Mouse (Mus musculus): ENCODE measurements around the gene Usp50. TPM values are rescaled to one million over a fixed set of nuclear protein-coding genes. Genes with fewer than 3 reads are reported as not detected.

Gene Usp50
- polyA plus RNA-seq, 1 experiment: 1.5 TPM

DNA sequence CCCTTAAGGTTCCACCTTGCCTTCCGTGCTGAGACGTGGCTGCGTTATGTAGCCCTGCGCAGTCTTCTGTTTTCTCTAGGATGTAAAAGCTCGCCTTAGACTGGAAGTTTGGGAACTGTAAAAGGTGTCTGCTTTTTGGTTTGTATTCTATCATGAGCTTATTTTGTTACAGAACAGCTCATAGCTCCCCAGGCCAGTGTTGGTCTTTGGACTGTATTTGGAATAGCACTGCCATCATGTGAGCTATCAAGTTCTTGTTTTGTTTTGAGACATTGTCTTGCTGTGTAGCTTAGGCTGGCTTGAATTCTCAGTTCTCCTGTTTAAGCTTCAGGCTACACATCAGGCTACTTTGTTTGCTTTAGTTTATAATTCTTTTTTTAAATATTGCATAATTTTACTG lies 70.7 kb downstream of the Usp50 start:
- H3K27ac ChIP-seq (ENCODE audit: insufficient read depth, low read depth, low read length): peak overlapping the region; percentile 97
- peak; percentile 80 for DNase-seq
- peaks cover 13% of the 10 kb centered on the region; the same call in 1 of the 2 replicates for H3K4me1 ChIP-seq (ENCODE audit: control insufficient read depth, insufficient read depth, low read length)
- H3K27me3 ChIP-seq (replicated peaks; ENCODE audit: control insufficient read depth, insufficient read depth, low read length): no peaks in the 10 kb centered on the region
- no peaks in the 10 kb centered on the region for H3K36me3 ChIP-seq (ENCODE audit: control insufficient read depth, insufficient read depth, low read length)
- no peak overlapping the region for H3K4me3 ChIP-seq (ENCODE audit: insufficient read depth, low read depth, low read length)
- WGBS: 64% methylated on average over 5 of the region's 5 CpGs
- TF ChIP-seq POLR2A (IDR thresholded peaks at IDR 0.05; ENCODE audit: low read depth, low read length): no peak
- no peak for TF ChIP-seq CTCF (conservative IDR thresholded peaks at IDR 0.05; ENCODE audit: insufficient read depth, insufficient read length, low read depth, low read length)

DNA sequence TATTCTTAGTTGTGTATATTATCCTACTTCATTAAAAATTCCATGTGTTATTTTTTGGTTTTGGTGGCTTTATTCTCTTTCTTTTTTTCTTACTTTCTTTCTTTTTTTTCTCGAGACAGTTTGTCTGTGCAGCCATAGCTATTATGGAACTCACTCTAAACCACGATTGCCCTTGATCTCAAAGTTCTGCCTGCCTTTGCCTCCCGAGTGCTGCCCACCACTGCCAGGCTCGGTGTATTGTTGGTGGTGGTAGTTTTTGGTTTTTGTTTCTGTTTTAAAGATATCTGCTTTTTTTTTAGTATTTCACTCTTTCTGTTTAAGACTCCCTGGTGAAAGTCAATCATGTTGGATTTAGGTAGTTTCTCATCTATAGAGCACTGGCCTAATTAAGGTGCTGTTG lies 74.9 kb downstream of the Usp50 start:
- Histone ChIP-seq H3K4me1 (ENCODE audit: control insufficient read depth, insufficient read depth, low read length) (peaks cover 13% of the 10 kb centered on the region; the same call in 1 of the 2 replicates), H3K4me3 (ENCODE audit: insufficient read depth, low read depth, low read length) (no peak overlapping the region), H3K27me3 (replicated peaks; ENCODE audit: control insufficient read depth, insufficient read depth, low read length) (no peaks in the 10 kb centered on the region), H3K27ac (ENCODE audit: insufficient read depth, low read depth, low read length) (no peak overlapping the region), H3K36me3 (ENCODE audit: control insufficient read depth, insufficient read depth, low read length) (no peaks in the 10 kb centered on the region)
- WGBS: 45% methylated on average over 4 of the region's 4 CpGs
- DNase-seq: no peak
- TF ChIP-seq CTCF (conservative IDR thresholded peaks at IDR 0.05; ENCODE audit: insufficient read depth, insufficient read length, low read depth, low read length) (no peak), POLR2A (IDR thresholded peaks at IDR 0.05; ENCODE audit: low read depth, low read length) (no peak)

DNA sequence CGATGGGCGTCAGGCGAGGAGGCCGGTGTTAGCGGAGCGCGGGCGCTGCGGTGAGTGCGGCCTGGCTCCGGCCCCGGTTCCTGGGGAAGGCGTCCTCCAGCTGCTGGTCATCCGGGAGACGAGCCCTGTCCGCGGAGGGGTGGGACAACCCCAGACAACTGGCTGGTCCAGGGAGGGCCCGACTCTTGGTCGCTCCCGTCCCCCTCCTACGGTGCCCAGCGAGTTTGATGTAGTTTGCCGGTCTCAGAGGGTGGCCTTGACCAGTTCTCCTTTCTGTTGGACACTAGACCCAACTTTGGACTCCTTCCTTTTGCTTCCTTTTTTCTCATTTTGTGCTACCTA lies 75.9 kb downstream of the Usp50 start:
- H3K36me3 ChIP-seq (ENCODE audit: control insufficient read depth, insufficient read depth, low read length): no peaks in the 10 kb centered on the region
- peak overlapping the region; percentile 14 for H3K27ac ChIP-seq (ENCODE audit: insufficient read depth, low read depth, low read length)
- H3K4me1 ChIP-seq (ENCODE audit: control insufficient read depth, insufficient read depth, low read length): peaks cover 13% of the 10 kb centered on the region; the same call in 1 of the 2 replicates
- no peak for DNase-seq
- no peak for TF ChIP-seq CTCF (conservative IDR thresholded peaks at IDR 0.05; ENCODE audit: insufficient read depth, insufficient read length, low read depth, low read length)
- TF ChIP-seq POLR2A (IDR thresholded peaks at IDR 0.05; ENCODE audit: low read depth, low read length): no peak
- H3K4me3 ChIP-seq (ENCODE audit: insufficient read depth, low read depth, low read length): peak overlapping the region; percentile 54
- H3K27me3 ChIP-seq (replicated peaks; ENCODE audit: control insufficient read depth, insufficient read depth, low read length): no peaks in the 10 kb centered on the region
- 0% methylated on average over 23 of the region's 23 CpGs for WGBS

DNA sequence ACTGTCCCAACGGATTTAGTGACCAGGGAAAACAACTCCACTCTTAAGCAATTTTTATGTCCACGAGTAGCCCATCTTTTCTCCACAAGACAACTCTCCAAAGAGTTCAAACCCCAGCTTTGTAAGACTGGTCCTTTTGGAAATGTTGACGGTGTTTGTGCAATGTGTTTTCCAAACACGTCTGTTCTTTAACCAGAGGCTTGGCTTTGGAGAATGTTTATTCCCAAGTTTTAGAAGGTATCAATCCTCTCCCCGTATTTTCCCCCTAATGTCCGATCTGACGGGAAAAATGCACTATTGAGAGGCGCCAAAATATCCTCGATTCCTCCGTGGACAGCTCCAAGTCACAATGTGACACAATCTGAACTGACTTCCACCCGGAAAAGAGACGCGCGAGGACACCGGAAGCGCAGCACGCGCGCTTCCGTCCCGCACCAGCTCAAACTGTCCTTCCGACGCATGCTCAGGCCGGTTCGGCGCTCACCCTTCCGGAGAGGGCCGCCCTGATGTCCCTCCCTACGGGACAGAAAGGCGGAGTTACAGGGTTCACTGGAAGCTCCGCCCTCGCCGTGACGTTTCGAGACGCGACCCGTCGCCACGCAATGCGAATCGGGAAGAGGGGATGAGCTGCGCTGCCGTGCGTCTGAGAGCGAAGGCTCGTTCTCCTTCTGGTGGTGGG lies 76.4 kb downstream of the Usp50 start, which contains the start of gene Usp8:
Gene Usp8 (plus strand): TSS at position 570 of the 679 bp plus-strand sequence.
- H3K36me3 ChIP-seq (ENCODE audit: control insufficient read depth, insufficient read depth, low read length): no peaks in the 10 kb centered on the region
- no peaks in the 10 kb centered on the region for H3K27me3 ChIP-seq (replicated peaks; ENCODE audit: control insufficient read depth, insufficient read depth, low read length)
- peak within 1 kb of the TSS; percentile 54 for H3K4me3 ChIP-seq (ENCODE audit: insufficient read depth, low read depth, low read length)
- peak within 1 kb of the TSS; percentile 67 for H3K27ac ChIP-seq (ENCODE audit: insufficient read depth, low read depth, low read length)
- WGBS: 2% methylated on average over 47 of the region's 47 CpGs
- H3K4me1 ChIP-seq (ENCODE audit: control insufficient read depth, insufficient read depth, low read length): peaks cover 10% of the 10 kb centered on the region; the same call in 1 of the 2 replicates
- peak; percentile 98 for DNase-seq
- TF ChIP-seq CTCF (conservative IDR thresholded peaks at IDR 0.05; ENCODE audit: insufficient read depth, insufficient read length, low read depth, low read length) (no peak), POLR2A (IDR thresholded peaks at IDR 0.05; ENCODE audit: low read depth, low read length) (peak; percentile 89)

DNA sequence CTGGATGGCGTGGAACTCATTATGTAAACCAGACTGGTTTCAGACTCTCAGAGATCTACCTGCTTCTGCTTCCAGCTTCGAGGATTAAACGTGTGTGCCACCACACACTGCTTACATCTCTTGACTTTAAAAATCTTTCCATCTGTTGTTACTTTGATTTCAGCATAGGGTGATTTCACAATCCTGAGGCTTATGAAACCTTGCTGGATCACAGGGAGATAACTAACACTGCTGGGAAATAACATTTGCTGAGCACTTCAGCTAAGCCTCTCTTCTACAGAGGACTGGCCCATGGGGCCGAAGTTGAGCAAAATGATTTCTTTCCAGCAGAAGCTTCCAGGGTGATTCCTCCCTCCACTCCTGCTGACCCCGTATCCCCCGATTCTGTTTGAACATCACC lies 88.0 kb downstream of the Usp50 start:
- no peak for TF ChIP-seq POLR2A (IDR thresholded peaks at IDR 0.05; ENCODE audit: low read depth, low read length)
- TF ChIP-seq CTCF (conservative IDR thresholded peaks at IDR 0.05; ENCODE audit: insufficient read depth, insufficient read length, low read depth, low read length): no peak
- WGBS: 83% methylated on average over 6 of the region's 6 CpGs
- no peaks in the 10 kb centered on the region for H3K27me3 ChIP-seq (replicated peaks; ENCODE audit: control insufficient read depth, insufficient read depth, low read length)
- no peak overlapping the region for H3K27ac ChIP-seq (ENCODE audit: insufficient read depth, low read depth, low read length)
- H3K4me1 ChIP-seq (ENCODE audit: control insufficient read depth, insufficient read depth, low read length): no peaks in the 10 kb centered on the region
- no peak overlapping the region for H3K4me3 ChIP-seq (ENCODE audit: insufficient read depth, low read depth, low read length)
- H3K36me3 ChIP-seq (ENCODE audit: control insufficient read depth, insufficient read depth, low read length): no peaks in the 10 kb centered on the region
- DNase-seq: no peak

DNA sequence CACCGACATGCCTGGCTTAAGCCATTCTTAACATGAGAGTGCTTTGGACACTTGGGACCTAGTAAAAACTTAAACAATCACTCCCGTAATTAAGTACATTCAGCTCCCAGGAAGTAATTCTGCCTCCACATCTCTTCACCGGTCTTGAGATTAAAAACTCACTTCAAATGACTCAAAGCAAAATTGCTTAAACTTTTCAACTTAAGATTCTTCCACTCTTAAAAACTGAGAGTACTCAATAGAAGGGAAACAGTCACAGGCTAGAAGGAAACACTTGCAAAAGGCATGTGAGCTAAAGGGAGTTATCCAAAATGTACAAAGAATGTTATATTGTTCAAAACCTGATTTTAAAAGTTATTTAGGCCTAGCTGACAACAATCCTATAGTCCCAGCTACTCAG lies 92.0 kb downstream of the Usp50 start:
- WGBS: 83% methylated on average over 3 of the region's 3 CpGs
- Histone ChIP-seq H3K4me3 (ENCODE audit: insufficient read depth, low read depth, low read length) (no peak overlapping the region), H3K4me1 (ENCODE audit: control insufficient read depth, insufficient read depth, low read length) (no peaks in the 10 kb centered on the region), H3K36me3 (ENCODE audit: control insufficient read depth, insufficient read depth, low read length) (no peaks in the 10 kb centered on the region), H3K27me3 (replicated peaks; ENCODE audit: control insufficient read depth, insufficient read depth, low read length) (no peaks in the 10 kb centered on the region), H3K27ac (ENCODE audit: insufficient read depth, low read depth, low read length) (no peak overlapping the region)
- TF ChIP-seq CTCF (conservative IDR thresholded peaks at IDR 0.05; ENCODE audit: insufficient read depth, insufficient read length, low read depth, low read length) (no peak), POLR2A (IDR thresholded peaks at IDR 0.05; ENCODE audit: low read depth, low read length) (no peak)
- no peak for DNase-seq

DNA sequence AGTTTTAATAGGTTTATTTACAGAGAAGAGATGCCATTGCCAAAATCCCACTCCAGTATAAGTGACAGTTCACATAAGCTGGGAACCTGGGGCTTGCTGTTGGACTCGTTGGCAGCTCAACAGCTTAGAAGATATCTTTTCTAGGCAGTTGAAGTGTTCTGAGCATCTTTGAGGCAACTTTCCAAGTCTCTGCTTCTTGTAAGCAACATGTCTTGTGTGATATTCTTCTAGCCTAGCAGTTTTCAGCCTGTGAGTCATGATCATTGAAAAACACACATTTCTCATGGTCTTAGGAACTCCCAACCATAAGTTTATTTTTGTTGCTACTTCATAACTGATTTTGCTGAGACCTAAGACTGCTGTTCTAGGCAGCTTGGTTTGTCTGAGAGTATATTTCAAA lies 100.3 kb downstream of the Usp50 start:
- WGBS: 83% methylated on average over 1 of the region's 1 CpGs
- DNase-seq: no peak
- Histone ChIP-seq H3K4me1 (ENCODE audit: control insufficient read depth, insufficient read depth, low read length) (no peaks in the 10 kb centered on the region; the same call in 1 of the 2 replicates), H3K36me3 (ENCODE audit: control insufficient read depth, insufficient read depth, low read length) (no peaks in the 10 kb centered on the region), H3K27ac (ENCODE audit: insufficient read depth, low read depth, low read length) (no peak overlapping the region), H3K27me3 (replicated peaks; ENCODE audit: control insufficient read depth, insufficient read depth, low read length) (no peaks in the 10 kb centered on the region), H3K4me3 (ENCODE audit: insufficient read depth, low read depth, low read length) (no peak overlapping the region)
- TF ChIP-seq POLR2A (IDR thresholded peaks at IDR 0.05; ENCODE audit: low read depth, low read length) (no peak), CTCF (conservative IDR thresholded peaks at IDR 0.05; ENCODE audit: insufficient read depth, insufficient read length, low read depth, low read length) (no peak)

All from kidney, adult 2 months (tissue).